In genomic region chr13:94868478-94868950, GRCm38 (mm10) we compare ENCODE assay signal across 8 mouse cellular contexts. TPM values are rescaled to one million over a fixed set of nuclear protein-coding genes. Genes with fewer than 3 reads are reported as not detected.
DNase-seq lines count a peak whose midpoint lies in the region; TF ChIP-seq lines count a peak whose summit lies in the region.

No protein-coding gene starts in this region.

- no peak overlapping the region for H3K27ac ChIP-seq in thymus, adult 2 months (ENCODE audit: control insufficient read depth, insufficient read depth, low read length)
- H3K27ac ChIP-seq in brown adipose tissue, adult 24 weeks (replicated peaks; ENCODE audit: low read depth, low read length): no peak overlapping the region
- 0 out of 2 replicates have a peak overlapping the region, but pooled peaks have one; percentile 43 for H3K27ac ChIP-seq in heart, embryonic 10.5 days

- peak; percentile 21 for DNase-seq in thymus, adult 2 months
- no peak for DNase-seq in thymus, adult 18-20 months
- no peak for DNase-seq in heart, embryonic 10.5 days (ENCODE audit: low spot score)
- DNase-seq in kidney, postnatal 14 days: peak; percentile 43
- DNase-seq in splenic B cell, adult 2 months (ENCODE audit: low read depth, low spot score): peak; percentile 55
- no peak for DNase-seq in layer of hippocampus, adult 11-12 months (ENCODE audit: low spot score)

- H3K4me1 ChIP-seq in thymus, adult 2 months (replicated peaks; ENCODE audit: control insufficient read depth, insufficient read depth, low read length): no peaks in the 10 kb centered on the region
- no peaks in the 10 kb centered on the region for H3K4me1 ChIP-seq in brown adipose tissue, adult 24 weeks (ENCODE audit: control insufficient read depth, insufficient read depth, insufficient read length, low read length)
- H3K4me1 ChIP-seq in heart, embryonic 10.5 days: peaks cover 14% of the 10 kb centered on the region
- peaks cover 28% of the 10 kb centered on the region for H3K4me1 ChIP-seq in megakaryocyte, embryonic 14.5 days

- no peaks in the 10 kb centered on the region for H3K9me3 ChIP-seq in heart, embryonic 10.5 days
- no peaks in the 10 kb centered on the region for H3K9me3 ChIP-seq in megakaryocyte, embryonic 14.5 days

- peak; percentile 71; the same call in 1 of the 2 replicates for TF ChIP-seq CTCF in thymus, adult 2 months (IDR thresholded peaks at IDR 0.05; ENCODE audit: borderline replicate concordance, control insufficient read depth, extremely low read depth, insufficient read depth, low read length, poor library complexity)

- no peaks in the 10 kb centered on the region for H3K36me3 ChIP-seq in thymus, adult 2 months (ENCODE audit: control insufficient read depth, insufficient read depth, low read length)
- H3K36me3 ChIP-seq in heart, embryonic 10.5 days: no peaks in the 10 kb centered on the region
- no peaks in the 10 kb centered on the region for H3K36me3 ChIP-seq in megakaryocyte, embryonic 14.5 days (replicated peaks; ENCODE audit: low read length)
- H3K36me3 ChIP-seq in splenic B cell, adult 2 months (ENCODE audit: control insufficient read depth, insufficient read depth, low read length, poor library complexity, severe bottlenecking): no peaks in the 10 kb centered on the region

- TF ChIP-seq POLR2A in thymus, adult 2 months (IDR thresholded peaks at IDR 0.05; ENCODE audit: control insufficient read depth, extremely low read depth, insufficient read depth, low read length, poor library complexity): no peak

- 4% methylated on average over 32 of the region's 35 CpGs for WGBS in thymus, adult 2 months
- under 1% methylated on average over 35 of the region's 35 CpGs for WGBS in heart, embryonic 10.5 days

- peaks cover 32% of the 10 kb centered on the region for H3K27me3 ChIP-seq in thymus, adult 2 months (ENCODE audit: control insufficient read depth, insufficient read depth, low read length)
- H3K27me3 ChIP-seq in heart, embryonic 10.5 days (ENCODE audit: insufficient read depth, poor library complexity, severe bottlenecking): peaks cover 96% of the 10 kb centered on the region
- H3K27me3 ChIP-seq in megakaryocyte, embryonic 14.5 days (replicated peaks): peaks cover 96% of the 10 kb centered on the region
- H3K27me3 ChIP-seq in splenic B cell, adult 2 months (ENCODE audit: control insufficient read depth, insufficient read depth, low read length, poor library complexity, severe bottlenecking): peaks cover 2% of the 10 kb centered on the region

- H3K4me3 ChIP-seq in thymus, adult 2 months (ENCODE audit: control insufficient read depth, insufficient read depth, low read length): no peak overlapping the region
- peak overlapping the region; percentile 51 for H3K4me3 ChIP-seq in brown adipose tissue, adult 24 weeks (ENCODE audit: insufficient read depth, low read depth, low read length)
- peak overlapping the region; percentile 61 for H3K4me3 ChIP-seq in heart, embryonic 10.5 days
- H3K4me3 ChIP-seq in megakaryocyte, embryonic 14.5 days (replicated peaks): peak overlapping the region; percentile 90

RNA-seq across cellular contexts. Expression of gene Otp, which starts 6.9 kb away (rescaled TPM):
- not detected in 2 replicates for polyA plus RNA-seq in thymus, adult 2 months (2012; rRNA removed)
- not detected in 2 replicates for polyA plus RNA-seq in brown adipose tissue, adult 24 weeks (2012; ENCODE audit: insufficient read depth, insufficient read length, missing spikeins)
- not detected in 2 replicates for polyA plus RNA-seq in heart, embryonic 10.5 days (2016; fragmentation: Nextera tagmentation; extraction: Ambion mirVana)
- not detected in 2 replicates for polyA plus RNA-seq in megakaryocyte, embryonic 14.5 days (2012; ENCODE audit: insufficient read depth, low replicate concordance)

Comparison
In these comparisons a context has a peak if more than half of its experiments do, and no peak if none do; other contexts are left out.
1. DNase-seq: peak in thymus, adult 2 months (single experiment), kidney, postnatal 14 days (single experiment) and splenic B cell, adult 2 months (single experiment); none in thymus, adult 18-20 months (0 of 2), heart, embryonic 10.5 days (single experiment) and layer of hippocampus, adult 11-12 months (single experiment).